Mouse (Mus musculus): ENCODE measurements around the gene Stat5b.

Gene Stat5b

DNA sequence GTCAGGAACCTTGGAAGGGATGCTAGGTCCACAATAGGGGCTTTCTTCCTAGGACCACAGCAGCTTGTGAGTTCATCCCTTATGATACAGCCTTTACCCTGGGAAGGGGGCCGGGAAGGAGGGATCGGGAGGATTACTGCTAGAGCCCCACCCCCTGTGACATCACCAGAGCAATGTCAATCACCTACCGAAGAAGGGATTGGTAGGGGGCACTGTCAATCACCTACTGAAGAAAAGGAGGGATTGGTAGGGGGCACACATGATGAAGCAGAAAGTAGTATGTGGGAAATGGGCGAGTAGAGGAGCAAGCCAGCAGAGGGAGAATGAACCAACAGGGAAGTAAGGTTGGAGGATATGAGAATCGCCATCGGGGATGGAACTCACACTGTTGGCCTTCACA, 94.0 kb downstream of the Stat5b start:
- TF ChIP-seq GATA4 (IDR thresholded peaks at IDR 0.05; ENCODE audit: insufficient replicate concordance, low read length), result no peak

DNA sequence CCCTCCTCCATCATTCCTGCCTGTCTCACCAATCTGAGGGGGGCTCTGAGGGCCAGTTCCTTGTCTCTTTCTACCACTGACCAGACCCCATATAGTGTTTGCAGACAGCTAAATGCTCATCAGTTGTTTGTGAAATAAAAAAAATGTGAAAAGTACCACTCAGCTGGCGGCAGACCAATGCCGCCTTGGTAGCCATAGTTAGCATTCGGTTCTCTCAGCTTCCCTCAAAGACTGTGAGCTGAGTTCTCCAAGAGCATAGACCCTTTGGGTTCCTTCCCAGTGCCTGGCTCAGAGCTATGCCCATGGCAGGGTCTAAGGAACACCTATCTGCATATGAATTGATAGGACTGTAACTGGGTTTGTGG, 95.8 kb downstream of the Stat5b start:
- no peak for TF ChIP-seq GATA4 (IDR thresholded peaks at IDR 0.05; ENCODE audit: insufficient replicate concordance, low read length)

DNA sequence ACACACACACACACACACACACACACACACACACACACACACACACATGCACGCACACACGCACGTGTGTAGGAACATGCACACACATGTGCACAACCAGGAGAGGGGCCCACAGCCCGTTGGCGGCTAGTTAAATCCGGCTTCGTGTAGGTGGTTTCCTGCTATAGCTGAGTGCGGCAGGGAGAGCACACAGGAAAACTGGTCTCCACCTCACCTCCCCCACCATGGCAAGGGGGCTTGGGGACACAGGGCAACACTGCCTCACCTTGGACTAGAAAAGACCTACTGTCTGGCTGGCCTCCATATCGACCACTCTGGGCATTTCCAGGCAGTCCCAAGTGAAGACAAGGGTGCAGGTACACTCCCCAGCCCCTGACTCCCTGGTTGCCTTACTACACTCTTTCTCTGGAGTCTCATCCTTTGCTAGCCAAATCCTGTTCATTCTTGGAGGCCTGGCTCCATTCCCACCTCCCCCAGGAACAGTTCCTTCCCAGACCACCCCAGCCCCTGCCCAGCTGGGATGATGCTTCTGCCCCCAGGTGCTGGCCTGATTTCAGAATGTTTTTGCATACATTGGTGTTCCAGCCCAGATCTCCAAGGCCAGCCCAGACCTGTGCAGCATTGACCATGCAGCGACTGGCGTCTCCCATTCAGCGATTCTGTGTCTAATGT, 96.4 kb downstream of the Stat5b start:
- TF ChIP-seq GATA4 (IDR thresholded peaks at IDR 0.05; ENCODE audit: insufficient replicate concordance, low read length), result no peak

DNA sequence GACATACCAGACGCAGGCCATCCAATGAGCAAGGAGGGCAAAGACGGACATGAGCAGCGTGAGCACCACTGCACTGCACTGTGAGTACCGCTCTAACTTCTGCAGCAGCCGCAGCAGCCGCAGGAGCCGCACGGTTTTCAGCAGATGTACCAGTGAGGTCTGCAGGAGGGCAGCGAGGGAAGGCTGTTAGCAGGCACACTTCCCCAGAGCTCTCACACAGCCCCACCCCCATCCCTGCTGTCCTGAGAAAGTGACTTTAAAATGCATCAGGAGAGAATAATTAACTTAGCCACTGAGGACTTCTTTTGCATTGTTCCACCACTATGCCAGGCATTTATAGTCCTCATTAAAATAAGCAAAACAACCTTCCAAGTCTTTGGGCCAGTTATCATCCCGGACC, 98.2 kb downstream of the Stat5b start:
- TF ChIP-seq GATA4 (IDR thresholded peaks at IDR 0.05; ENCODE audit: insufficient replicate concordance, low read length), result no peak

DNA sequence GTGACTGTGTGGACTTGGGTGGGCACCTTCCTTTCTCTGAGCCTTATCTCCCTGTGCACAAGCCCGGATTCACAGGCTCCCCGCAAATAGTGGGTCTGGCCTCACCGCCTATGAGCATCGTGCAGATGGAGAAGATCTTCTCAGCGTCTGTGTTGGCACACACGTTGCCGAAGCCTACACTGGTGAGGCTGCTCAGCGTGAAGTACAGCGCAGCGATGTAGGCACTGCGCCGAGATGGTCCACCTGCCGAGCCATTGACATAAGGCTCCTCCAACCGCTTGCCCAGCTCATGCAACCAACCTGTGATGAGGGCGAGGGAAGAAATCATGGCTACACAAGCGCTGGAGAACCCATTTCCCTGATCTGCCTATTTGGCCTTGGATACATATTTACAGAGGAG, 100.4 kb downstream of the Stat5b start:
- no peak for TF ChIP-seq GATA4 (IDR thresholded peaks at IDR 0.05; ENCODE audit: insufficient replicate concordance, low read length)

DNA sequence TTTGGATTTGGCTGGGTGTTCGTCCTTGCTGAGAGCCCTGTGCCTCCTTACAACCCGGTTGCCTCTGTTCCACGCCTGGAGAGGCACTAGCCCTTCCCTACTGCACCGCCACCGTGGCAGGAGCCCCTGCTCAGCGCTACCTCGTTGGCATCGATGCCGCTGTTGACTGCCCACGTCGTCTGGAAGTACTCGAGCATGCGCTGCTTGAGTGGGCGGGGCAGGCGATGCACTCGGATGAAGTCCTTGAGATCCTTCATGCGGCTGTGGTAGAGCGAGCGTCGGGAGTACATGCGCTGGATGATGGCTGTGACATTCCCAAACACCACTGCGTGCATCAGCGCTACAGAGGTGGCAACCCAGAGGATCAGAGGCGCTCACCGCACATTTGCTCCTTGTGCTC, 101.1 kb downstream of the Stat5b start:
- TF ChIP-seq GATA4 (IDR thresholded peaks at IDR 0.05; ENCODE audit: insufficient replicate concordance, low read length), result no peak

DNA sequence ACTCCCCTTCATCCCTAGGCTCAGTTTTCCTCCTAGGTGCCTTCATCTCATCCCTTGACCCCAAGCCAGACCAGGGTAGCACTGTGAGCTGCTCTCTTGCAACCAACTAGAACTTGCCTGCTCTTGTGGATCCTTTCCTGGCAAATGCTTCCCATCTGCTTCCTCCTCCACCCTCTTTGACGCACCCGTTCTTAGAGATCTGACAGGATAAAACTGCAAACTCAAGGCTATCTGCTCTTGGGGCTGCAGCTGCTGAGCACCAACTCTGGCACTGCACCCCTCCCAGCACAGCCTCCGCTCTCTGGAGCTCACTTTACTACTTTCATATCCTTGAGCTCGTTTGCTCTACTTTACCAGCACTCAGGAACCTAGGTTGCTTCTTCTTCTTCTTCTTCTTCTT, 101.9 kb downstream of the Stat5b start:
- TF ChIP-seq GATA4 (IDR thresholded peaks at IDR 0.05; ENCODE audit: insufficient replicate concordance, low read length), result no peak

DNA sequence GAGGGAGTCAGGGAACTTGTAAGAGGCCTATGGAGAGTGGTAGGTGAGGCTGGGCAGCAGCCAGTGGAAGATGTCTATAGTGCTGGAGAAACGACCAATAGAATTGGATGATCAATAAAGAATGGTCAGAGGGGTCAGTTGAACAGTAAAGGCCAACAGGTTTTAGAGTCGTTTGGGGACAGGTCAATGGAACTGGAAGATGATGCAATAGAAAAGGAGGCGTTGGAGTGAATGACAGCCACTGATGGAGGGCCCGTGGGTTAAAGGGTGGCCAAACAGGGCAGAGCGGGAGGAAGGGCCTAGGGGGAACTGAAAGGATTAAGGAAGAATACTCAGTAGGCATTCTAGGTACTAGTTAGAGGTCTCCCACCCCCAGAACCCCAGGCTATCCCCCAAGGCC, 103.4 kb downstream of the Stat5b start:
- no peak for TF ChIP-seq GATA4 (IDR thresholded peaks at IDR 0.05; ENCODE audit: insufficient replicate concordance, low read length)

DNA sequence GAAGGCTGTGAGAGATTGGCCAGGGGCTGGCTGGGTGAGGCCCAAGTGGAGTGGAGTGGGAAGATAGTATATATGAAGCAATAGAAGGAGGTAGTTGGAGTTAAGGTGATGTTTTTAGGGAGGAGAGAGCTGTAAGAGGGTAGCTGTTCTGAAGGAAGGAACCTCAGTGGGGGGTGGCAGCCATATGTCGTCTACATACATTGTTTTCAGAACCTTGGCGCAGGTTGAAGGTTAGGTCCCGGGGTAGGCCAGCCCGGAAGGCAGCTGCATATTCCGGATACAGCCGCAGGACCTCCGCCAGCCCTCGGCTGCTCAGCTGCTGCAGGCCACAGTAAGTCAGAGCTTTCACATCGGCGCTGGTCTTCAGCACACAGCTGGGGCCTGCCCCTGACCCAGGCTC, 104.0 kb downstream of the Stat5b start:
- TF ChIP-seq GATA4 (IDR thresholded peaks at IDR 0.05; ENCODE audit: insufficient replicate concordance, low read length), result no peak

DNA sequence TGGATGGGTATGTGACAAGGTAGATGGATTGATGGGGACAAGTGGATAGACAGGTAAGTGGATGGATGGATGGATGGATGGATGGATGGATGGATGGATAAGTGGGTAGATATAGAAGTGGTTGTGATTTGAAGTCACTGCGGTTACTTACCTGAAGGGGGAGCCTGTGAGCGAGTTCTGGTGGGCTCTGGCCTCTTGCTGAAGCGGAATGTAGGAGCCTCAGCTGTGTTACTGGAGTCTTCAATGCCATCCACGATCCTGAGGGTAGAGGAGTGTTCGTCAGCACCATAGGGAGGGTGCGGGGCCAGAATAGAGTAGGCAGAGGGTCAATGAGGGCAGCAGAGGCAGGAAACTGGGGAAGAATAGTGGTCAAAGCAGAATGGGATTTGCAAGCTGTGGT, 105.4 kb downstream of the Stat5b start:
- TF ChIP-seq GATA4 (IDR thresholded peaks at IDR 0.05; ENCODE audit: insufficient replicate concordance, low read length), result no peak

DNA sequence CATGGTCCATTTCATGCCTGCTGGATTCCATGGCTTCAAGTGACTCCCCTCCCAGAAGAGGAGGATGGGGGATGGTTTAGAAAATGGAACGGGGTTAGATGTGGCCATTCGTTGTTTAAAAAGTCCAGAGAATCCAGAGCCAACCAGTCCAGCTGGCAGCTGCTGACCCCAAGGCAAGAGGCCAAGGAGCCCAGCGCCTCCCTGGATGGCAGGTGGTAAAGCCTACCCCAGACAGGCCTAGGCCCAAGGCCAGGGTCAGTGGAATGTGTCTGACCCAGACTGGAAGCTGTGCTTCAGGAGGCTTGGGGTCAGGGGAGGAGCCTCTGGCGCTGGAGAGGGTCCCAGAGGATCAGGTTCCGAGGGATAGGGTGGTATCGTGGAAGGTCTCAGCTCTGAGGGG, 109.2 kb downstream of the Stat5b start:
- no peak for TF ChIP-seq GATA4 (IDR thresholded peaks at IDR 0.05; ENCODE audit: insufficient replicate concordance, low read length)

DNA sequence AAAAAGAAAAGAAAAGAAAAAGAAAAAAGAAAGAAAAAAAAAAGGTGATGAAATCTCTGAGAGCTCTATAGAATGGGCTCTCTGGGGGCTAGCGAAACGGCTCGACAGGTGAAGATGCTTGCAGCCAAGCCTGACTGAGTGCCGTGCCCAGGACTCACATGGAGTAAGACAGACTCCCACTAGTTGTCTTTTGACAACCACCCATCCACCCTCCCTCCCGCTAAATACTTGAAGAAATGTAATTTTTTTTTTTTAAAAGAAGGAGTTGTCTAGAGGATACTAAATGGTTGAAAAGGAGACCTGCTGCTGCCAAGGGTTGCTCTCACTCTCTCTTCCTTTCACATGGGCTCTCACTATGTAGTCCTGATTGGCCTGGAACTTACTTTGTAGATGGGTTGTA, 111.8 kb downstream of the Stat5b start:
- no peak for TF ChIP-seq GATA4 (IDR thresholded peaks at IDR 0.05; ENCODE audit: insufficient replicate concordance, low read length)

DNA sequence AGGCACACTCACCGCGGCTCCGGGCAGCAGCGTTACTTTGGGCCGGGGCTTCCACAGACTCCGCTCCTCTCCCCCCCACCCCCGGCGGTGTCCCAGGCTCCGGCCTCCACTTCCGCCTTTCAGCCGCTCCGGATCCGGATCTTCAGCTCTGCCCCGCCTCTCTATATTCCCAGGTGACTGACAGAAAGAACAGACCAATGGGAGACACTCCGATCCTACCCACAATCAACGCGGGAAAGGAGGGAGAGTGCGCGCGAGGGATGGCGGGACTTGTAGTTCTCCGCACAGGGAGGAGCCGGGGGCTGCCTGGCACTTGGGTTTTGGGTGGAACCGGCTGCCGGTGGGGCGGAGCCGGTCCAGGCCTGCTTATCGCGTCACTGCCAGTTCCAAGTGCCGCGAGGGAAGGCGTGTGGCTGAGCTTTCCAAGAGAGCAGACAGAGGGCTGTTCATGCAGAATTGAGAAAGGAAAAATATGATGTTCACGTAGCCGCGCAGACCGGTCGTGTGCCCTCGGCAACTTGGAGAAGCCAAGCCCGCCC, 112.4 kb downstream of the Stat5b start, which contains the start of gene Rab5c:
TSS of gene Rab5c (minus strand) at position 150 of the 539 bp plus-strand sequence.
- TF ChIP-seq GATA4 (IDR thresholded peaks at IDR 0.05; ENCODE audit: insufficient replicate concordance, low read length), result peak; percentile 80; the same call in 1 of the 2 replicates

DNA sequence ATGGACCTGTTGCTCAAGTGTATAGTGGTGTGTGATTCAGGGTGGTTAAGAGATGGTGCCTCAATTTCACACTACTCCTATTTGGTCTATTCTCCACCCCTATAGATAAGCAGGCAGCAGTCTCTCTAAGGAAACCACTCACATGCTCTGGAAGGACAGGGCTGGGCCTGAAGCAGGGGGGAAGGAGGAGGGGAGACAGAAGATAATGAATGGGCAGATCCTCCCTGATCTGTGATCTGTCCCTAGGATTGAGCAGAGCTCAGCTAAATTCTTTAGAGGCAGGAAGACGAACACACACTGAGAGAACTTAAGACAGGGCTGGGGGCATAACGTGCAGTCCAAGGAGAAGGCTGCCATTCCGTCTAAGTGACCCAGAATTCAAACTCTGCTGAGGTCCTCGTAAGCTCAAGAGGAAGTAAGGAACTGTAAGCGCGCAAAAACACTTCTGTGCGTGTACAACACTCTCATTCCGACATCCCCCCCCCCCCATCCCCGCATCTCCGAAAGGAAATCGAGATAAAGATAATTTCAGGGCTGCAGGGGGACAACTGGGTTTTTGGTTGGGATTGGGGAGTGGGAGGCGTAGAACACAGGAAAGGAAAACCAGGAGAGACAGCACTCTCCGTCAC, 113.3 kb downstream of the Stat5b start:
- TF ChIP-seq GATA4 (IDR thresholded peaks at IDR 0.05; ENCODE audit: insufficient replicate concordance, low read length), result peak; percentile 69

DNA sequence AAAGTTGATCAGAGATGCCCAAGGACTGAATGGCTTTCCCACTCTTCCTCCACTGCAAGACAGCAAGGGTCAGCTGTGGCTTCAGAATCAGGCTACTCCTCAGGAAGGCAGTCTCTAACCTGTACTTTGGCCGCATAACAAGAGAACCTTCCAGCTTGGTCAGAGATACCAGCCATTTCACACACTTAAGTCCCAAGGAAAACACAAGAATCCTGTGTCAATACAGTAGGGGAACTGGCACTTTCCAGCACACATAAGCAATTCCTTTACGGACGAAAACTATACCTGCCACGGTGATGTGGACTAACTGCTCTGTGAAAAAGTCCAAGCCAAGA, 113.8 kb downstream of the Stat5b start:
- no peak for TF ChIP-seq GATA4 (IDR thresholded peaks at IDR 0.05; ENCODE audit: insufficient replicate concordance, low read length)

DNA sequence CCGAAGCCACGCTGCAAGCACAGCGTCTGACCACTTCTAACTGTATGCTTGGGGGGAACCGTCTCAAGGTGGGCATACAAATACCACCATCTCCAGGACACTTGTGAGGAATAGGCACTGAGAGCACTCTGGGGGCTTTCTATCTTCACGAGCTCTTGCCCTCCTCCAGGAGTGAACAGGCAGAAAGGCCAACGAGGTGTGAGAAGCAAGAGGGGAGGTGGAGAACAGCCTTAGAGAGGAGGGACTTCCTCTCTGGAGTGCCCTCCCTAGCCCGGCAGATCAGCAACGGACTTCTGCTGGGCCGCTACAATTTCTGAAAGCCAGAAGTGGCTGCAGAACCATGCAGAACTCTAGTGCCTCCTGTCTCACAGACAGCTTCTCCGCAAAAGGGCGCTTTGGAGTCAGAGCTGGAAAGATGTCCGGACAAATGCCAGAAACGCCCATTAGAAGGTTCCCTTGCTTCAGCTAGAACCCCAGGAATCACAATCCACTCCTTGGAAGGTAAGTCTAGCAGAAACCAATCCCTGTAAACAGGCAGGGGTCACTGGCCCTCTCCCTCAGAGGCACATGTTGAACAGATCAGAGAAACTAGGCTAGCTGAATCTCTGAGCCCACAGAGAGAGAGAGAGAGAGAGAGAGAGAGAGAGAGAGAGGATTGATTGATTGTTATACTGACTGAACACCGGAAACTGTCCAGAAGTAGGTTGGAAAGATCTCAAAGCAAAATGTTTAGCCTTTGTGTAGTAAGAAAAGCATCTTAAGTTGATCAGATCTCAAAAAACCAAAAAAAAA, 114.4 kb downstream of the Stat5b start:
- no peak for TF ChIP-seq GATA4 (IDR thresholded peaks at IDR 0.05; ENCODE audit: insufficient replicate concordance, low read length)

All from liver, adult (tissue).